Mouse (Mus musculus) testis, adult 2 months (tissue): ENCODE measurements at regions not wholly inside any gene's neighbourhood (a gene's known extent, or its start where the extent isn't known, plus 50 kb on each side); places are given as distances from the start of the nearest gene placed in this dataset.

ENCODE experiments used
- H3K27ac ChIP-seq: fragments of 200-500 bp; 2 replicates; pipeline ENCODE4 v1.5.1; 2012; ENCODE audit warnings: low read depth, low read length; ENCODE audit not compliant: control insufficient read depth, insufficient read depth
- H3K27me3 ChIP-seq: fragments of 200-500 bp; 2 replicates; pipeline ENCODE4 v1.6.1; 2012; ENCODE audit warnings: mild to moderate bottlenecking, low read length, moderate library complexity; ENCODE audit not compliant: control insufficient read depth, insufficient read depth
- H3K36me3 ChIP-seq: fragments of 200-500 bp; 2 replicates; pipeline ENCODE4 v1.6.1; 2012; ENCODE audit warnings: mild to moderate bottlenecking, low read length; ENCODE audit not compliant: control insufficient read depth, insufficient read depth
- H3K4me1 ChIP-seq: fragments of 200-500 bp; 2 replicates; pipeline ENCODE4 v1.6.1; 2012; ENCODE audit warnings: low read length; ENCODE audit not compliant: control insufficient read depth, insufficient read depth
- H3K4me3 ChIP-seq: fragments of 200-500 bp; 2 replicates; pipeline ENCODE4 v1.5.1; 2012; ENCODE audit warnings: low read depth, mild to moderate bottlenecking, low read length, moderate library complexity, mixed read lengths; ENCODE audit not compliant: control insufficient read depth
- CTCF ChIP-seq: fragments of 200-500 bp; IDR thresholded peaks from 2 replicates; pipeline ENCODE4 v1.5.1; 2012; ENCODE audit warnings: low read depth, mild to moderate bottlenecking, inconsistent platforms, low read length, moderate library complexity; ENCODE audit not compliant: control insufficient read depth, insufficient read depth, insufficient replicate concordance
- POLR2A ChIP-seq: fragments of 200-500 bp; IDR thresholded peaks from 2 replicates; pipeline ENCODE4 v1.6.1; 2012; ENCODE audit warnings: low read depth, mild to moderate bottlenecking, inconsistent platforms, low read length, moderate library complexity; ENCODE audit not compliant: control insufficient read depth

DNA sequence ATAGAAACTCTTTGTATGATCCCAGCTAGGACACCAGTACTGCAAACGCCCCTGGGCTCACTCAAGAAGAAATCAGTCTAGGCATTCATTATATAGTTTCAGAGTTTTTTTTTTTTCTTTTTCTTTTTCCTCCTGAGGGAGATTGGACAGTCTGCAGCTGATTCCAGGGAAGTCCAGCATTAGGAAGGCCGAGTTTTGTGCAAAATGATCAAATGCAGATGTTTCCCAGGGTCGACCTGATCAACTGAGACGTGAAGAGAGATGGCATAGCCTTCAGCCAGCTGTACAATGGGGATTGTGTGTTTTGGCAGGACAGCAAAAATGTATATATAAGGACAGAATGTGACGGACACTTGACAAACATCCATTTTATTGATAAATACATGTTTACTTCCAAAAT is 107.7 kb upstream of the Six2 start:
- no peak overlapping the region for H3K4me3 ChIP-seq
- no peak for TF ChIP-seq POLR2A
- no peak for TF ChIP-seq CTCF
- no peaks in the 10 kb centered on the region for H3K27me3 ChIP-seq
- H3K36me3 ChIP-seq: no peaks in the 10 kb centered on the region
- H3K4me1 ChIP-seq: peaks cover 6% of the 10 kb centered on the region
- H3K27ac ChIP-seq: no peak overlapping the region

GRCm38 (mm10) chr17:85785625-85786294 is 97.7 kb upstream of the Six2 start:
- H3K27ac ChIP-seq: no peak overlapping the region
- TF ChIP-seq CTCF (no peak), POLR2A (no peak)
- H3K4me3 ChIP-seq: no peak overlapping the region
- H3K4me1 ChIP-seq: no peaks in the 10 kb centered on the region
- H3K27me3 ChIP-seq: no peaks in the 10 kb centered on the region
- H3K36me3 ChIP-seq: no peaks in the 10 kb centered on the region

DNA sequence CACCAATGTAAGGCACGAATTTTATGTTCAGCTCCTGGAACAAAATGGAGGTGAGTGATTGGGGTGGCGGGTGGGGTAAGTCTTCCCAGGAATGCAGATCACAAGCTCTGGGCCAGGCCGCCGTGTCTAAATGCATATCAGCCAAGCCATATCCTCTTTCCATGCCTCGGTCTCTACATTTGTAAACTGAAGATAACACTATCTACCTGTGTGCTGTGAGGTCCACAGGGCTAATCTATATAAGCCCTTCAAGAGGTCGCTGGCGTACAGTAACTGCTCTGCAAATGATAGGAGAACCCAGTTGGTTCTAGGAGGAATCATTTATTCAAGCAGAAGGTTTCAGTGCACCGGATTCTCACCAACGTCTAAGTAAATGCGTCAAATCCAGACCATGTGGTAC is 92.4 kb upstream of the Six2 start:
- TF ChIP-seq CTCF (no peak), POLR2A (no peak)
- H3K27ac ChIP-seq: no peak overlapping the region
- H3K36me3 ChIP-seq: no peaks in the 10 kb centered on the region
- no peaks in the 10 kb centered on the region for H3K27me3 ChIP-seq
- peaks cover 5% of the 10 kb centered on the region for H3K4me1 ChIP-seq
- no peak overlapping the region for H3K4me3 ChIP-seq

- Histone ChIP-seq H3K27ac (no peak overlapping the region), H3K4me3 (no peak overlapping the region), H3K4me1 (peaks cover 5% of the 10 kb centered on the region), H3K36me3 (no peaks in the 10 kb centered on the region), H3K27me3 (no peaks in the 10 kb centered on the region)
- no peak for TF ChIP-seq CTCF
- TF ChIP-seq POLR2A: no peak
Measured at GRCm38 (mm10) chr17:85776876-85777275, 88.8 kb upstream of the Six2 start.

GRCm38 (mm10) chr17:85768341-85768740 is 80.3 kb upstream of the Six2 start:
- Histone ChIP-seq H3K4me3 (no peak overlapping the region), H3K27me3 (no peaks in the 10 kb centered on the region), H3K36me3 (no peaks in the 10 kb centered on the region), H3K4me1 (no peaks in the 10 kb centered on the region), H3K27ac (no peak overlapping the region)
- TF ChIP-seq CTCF (no peak), POLR2A (no peak)

GRCm38 (mm10) chr17:85767201-85767862 is 79.3 kb upstream of the Six2 start:
- no peaks in the 10 kb centered on the region for H3K36me3 ChIP-seq
- H3K27ac ChIP-seq: no peak overlapping the region
- TF ChIP-seq CTCF: no peak
- no peak for TF ChIP-seq POLR2A
- no peak overlapping the region for H3K4me3 ChIP-seq
- H3K4me1 ChIP-seq: no peaks in the 10 kb centered on the region
- H3K27me3 ChIP-seq: no peaks in the 10 kb centered on the region

- no peak overlapping the region for H3K4me3 ChIP-seq
- H3K27me3 ChIP-seq: no peaks in the 10 kb centered on the region
- H3K27ac ChIP-seq: no peak overlapping the region
- no peaks in the 10 kb centered on the region for H3K4me1 ChIP-seq
- no peak for TF ChIP-seq CTCF
- TF ChIP-seq POLR2A: no peak
- H3K36me3 ChIP-seq: no peaks in the 10 kb centered on the region
Measured at GRCm38 (mm10) chr17:85766556-85766955, 78.5 kb upstream of the Six2 start.

GRCm38 (mm10) chr17:85758581-85759098 is 70.6 kb upstream of the Six2 start:
- H3K4me1 ChIP-seq: no peaks in the 10 kb centered on the region
- H3K27ac ChIP-seq: no peak overlapping the region
- TF ChIP-seq POLR2A (no peak), CTCF (no peak)
- no peaks in the 10 kb centered on the region for H3K36me3 ChIP-seq
- H3K4me3 ChIP-seq: no peak overlapping the region
- no peaks in the 10 kb centered on the region for H3K27me3 ChIP-seq
